Mouse (Mus musculus): Measurements from ENCODE around the gene Tent4b. TPM values are rescaled to one million over a fixed set of nuclear protein-coding genes. Genes with fewer than 3 reads are reported as not detected.

Gene Tent4b
- polyA plus RNA-seq, 1 experiment = 20.5 TPM

- 79% methylated on average over 8 of the region's 8 CpGs for WGBS
- Histone ChIP-seq H3K4me1 (ENCODE audit: control insufficient read depth, insufficient read depth, insufficient read length, low read length) (peaks cover 10% of the 10 kb centered on the region; the same call in 1 of the 2 replicates), H3K4me3 (ENCODE audit: low read depth, low read length) (no peak overlapping the region)
Measured at GRCm38 (mm10) chr8:88285469-88286356, 86.7 kb downstream of the Tent4b start.

DNA sequence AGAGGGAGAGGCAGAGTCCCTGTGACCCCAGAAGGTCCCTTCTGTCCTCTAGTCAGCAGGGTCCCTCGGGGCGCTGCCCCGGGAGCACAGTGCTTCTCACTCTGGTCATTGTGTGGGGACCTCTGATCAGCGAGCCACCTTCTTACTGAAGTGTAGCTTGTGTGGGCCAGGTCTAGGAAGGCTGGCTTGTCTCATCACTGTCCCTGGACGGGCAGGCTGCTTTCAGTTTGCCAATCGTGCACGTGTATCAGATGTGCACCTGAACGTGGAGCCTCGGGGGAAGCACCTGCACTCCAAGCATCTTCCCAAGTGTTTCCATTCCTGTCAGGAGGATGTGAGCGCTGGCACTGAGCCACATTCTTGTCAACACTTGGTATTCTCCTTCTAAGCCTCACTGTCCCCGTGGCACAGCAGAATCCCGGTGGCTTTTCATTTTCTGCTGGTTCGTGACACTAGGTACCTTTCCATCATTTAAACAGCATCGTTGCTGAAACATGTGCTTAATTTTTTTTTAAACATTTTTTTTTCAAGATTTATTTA lies 87.5 kb downstream of the Tent4b start:
- Histone ChIP-seq H3K27ac (ENCODE audit: insufficient read depth, low read depth, low read length) (no peak overlapping the region), H3K4me1 (ENCODE audit: control insufficient read depth, insufficient read depth, insufficient read length, low read length) (peaks cover 9% of the 10 kb centered on the region), H3K36me3 (ENCODE audit: control insufficient read depth, insufficient read depth, low read length) (no peaks in the 10 kb centered on the region), H3K4me3 (ENCODE audit: low read depth, low read length) (no peak overlapping the region), H3K27me3 (ENCODE audit: control insufficient read depth, insufficient read depth, low read length) (no peaks in the 10 kb centered on the region)
- 79% methylated on average over 14 of the region's 14 CpGs for WGBS
- TF ChIP-seq POLR2A (IDR thresholded peaks at IDR 0.05; ENCODE audit: low read depth, low read length) (no peak), CTCF (IDR thresholded peaks at IDR 0.05; ENCODE audit: extremely low read depth, insufficient read length, insufficient replicate concordance, low read depth, low read length) (no peak)

More at GRCm38 (mm10) chr8:88285469-88286356, 86.7 kb downstream of the Tent4b start:
- H3K27me3 ChIP-seq (ENCODE audit: control insufficient read depth, insufficient read depth, low read length) = no peaks in the 10 kb centered on the region
- no peak overlapping the region for H3K27ac ChIP-seq (ENCODE audit: insufficient read depth, low read depth, low read length)
- H3K36me3 ChIP-seq (ENCODE audit: control insufficient read depth, insufficient read depth, low read length) = no peaks in the 10 kb centered on the region
- TF ChIP-seq CTCF (IDR thresholded peaks at IDR 0.05; ENCODE audit: extremely low read depth, insufficient read length, insufficient replicate concordance, low read depth, low read length) = peak; percentile 26; the same call in 1 of the 2 replicates
- no peak for TF ChIP-seq POLR2A (IDR thresholded peaks at IDR 0.05; ENCODE audit: low read depth, low read length)

DNA sequence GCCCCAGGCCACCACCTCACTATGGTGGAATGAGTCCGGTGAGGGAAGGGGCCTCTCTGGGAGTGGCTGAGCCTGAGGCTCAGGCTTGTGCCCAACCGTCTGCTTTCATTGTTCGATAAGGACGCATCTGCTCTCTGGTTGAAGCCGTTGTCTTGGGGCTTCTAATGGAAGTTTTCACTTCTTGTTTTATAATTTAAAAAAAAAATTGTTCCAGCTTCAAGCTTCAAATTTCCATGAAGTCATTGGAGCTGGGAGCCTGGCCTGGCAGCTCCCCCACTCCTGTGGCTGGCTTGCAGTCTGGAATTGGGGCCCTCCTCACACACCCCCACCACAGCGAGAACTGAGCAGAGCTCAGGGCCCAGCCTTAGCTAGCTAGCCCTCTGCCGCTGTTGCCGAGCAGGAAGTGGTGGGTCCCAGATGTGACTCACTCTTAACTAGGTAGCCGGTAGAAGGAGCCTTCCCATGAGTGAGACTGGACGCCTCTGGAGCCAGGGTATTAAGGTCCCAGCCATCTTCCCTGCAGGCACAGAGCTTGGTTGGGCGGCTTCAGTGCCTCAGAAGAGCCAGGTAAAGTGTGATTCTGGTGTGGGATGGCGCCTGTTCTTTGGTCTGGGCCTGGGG lies 89.7 kb downstream of the Tent4b start:
- TF ChIP-seq POLR2A (IDR thresholded peaks at IDR 0.05; ENCODE audit: low read depth, low read length) (no peak), CTCF (IDR thresholded peaks at IDR 0.05; ENCODE audit: extremely low read depth, insufficient read length, insufficient replicate concordance, low read depth, low read length) (no peak)
- no peaks in the 10 kb centered on the region for H3K36me3 ChIP-seq (ENCODE audit: control insufficient read depth, insufficient read depth, low read length)
- H3K27ac ChIP-seq (ENCODE audit: insufficient read depth, low read depth, low read length) = peak overlapping the region; percentile 92
- WGBS = 61% methylated on average over 12 of the region's 12 CpGs
- H3K27me3 ChIP-seq (ENCODE audit: control insufficient read depth, insufficient read depth, low read length) = no peaks in the 10 kb centered on the region
- H3K4me3 ChIP-seq (ENCODE audit: low read depth, low read length) = peak overlapping the region; percentile 58
- peaks cover 9% of the 10 kb centered on the region for H3K4me1 ChIP-seq (ENCODE audit: control insufficient read depth, insufficient read depth, insufficient read length, low read length)

DNA sequence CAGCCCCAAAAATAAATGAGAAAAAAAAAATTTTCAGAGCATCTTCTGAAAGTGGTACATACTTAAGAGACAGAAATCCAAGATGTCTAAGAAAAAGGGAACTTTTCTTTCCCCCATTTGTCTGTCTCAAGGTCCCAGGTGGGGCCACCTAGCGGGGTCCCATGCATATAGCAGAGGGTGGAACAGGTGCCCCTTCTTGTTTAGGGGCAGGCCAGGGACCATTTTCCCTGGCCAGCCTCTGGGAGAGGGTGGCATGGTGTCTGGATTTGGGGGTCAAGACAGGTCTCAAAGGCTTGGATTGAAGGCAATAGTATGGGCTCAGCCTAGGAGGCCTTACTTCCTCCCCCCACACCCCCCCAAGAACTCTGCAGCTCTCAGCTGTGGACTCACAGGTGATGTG lies 90.9 kb downstream of the Tent4b start:
- peaks cover 9% of the 10 kb centered on the region for H3K4me1 ChIP-seq (ENCODE audit: control insufficient read depth, insufficient read depth, insufficient read length, low read length)
- H3K36me3 ChIP-seq (ENCODE audit: control insufficient read depth, insufficient read depth, low read length) = no peaks in the 10 kb centered on the region
- H3K4me3 ChIP-seq (ENCODE audit: low read depth, low read length) = peak overlapping the region; percentile 35; the same call in 1 of the 2 replicates
- WGBS = 35% methylated on average over 1 of the region's 1 CpGs
- H3K27ac ChIP-seq (ENCODE audit: insufficient read depth, low read depth, low read length) = peak overlapping the region; percentile 77
- no peak for TF ChIP-seq POLR2A (IDR thresholded peaks at IDR 0.05; ENCODE audit: low read depth, low read length)
- TF ChIP-seq CTCF (IDR thresholded peaks at IDR 0.05; ENCODE audit: extremely low read depth, insufficient read length, insufficient replicate concordance, low read depth, low read length) = no peak; the same call in 1 of the 2 replicates
- no peaks in the 10 kb centered on the region for H3K27me3 ChIP-seq (ENCODE audit: control insufficient read depth, insufficient read depth, low read length)

GRCm38 (mm10) chr8:88290326-88291304 lies 91.6 kb downstream of the Tent4b start:
- H3K27me3 ChIP-seq (ENCODE audit: control insufficient read depth, insufficient read depth, low read length) = no peaks in the 10 kb centered on the region
- H3K4me1 ChIP-seq (ENCODE audit: control insufficient read depth, insufficient read depth, insufficient read length, low read length) = peaks cover 7% of the 10 kb centered on the region
- WGBS = 77% methylated on average over 13 of the region's 13 CpGs
- H3K4me3 ChIP-seq (ENCODE audit: low read depth, low read length) = peak overlapping the region; percentile 45
- H3K27ac ChIP-seq (ENCODE audit: insufficient read depth, low read depth, low read length) = peak overlapping the region; percentile 77
- TF ChIP-seq CTCF (IDR thresholded peaks at IDR 0.05; ENCODE audit: extremely low read depth, insufficient read length, insufficient replicate concordance, low read depth, low read length) (no peak), POLR2A (IDR thresholded peaks at IDR 0.05; ENCODE audit: low read depth, low read length) (no peak)
- peaks cover 1% of the 10 kb centered on the region; the same call in 1 of the 2 replicates for H3K36me3 ChIP-seq (ENCODE audit: control insufficient read depth, insufficient read depth, low read length)

- H3K4me1 ChIP-seq (ENCODE audit: control insufficient read depth, insufficient read depth, insufficient read length, low read length) = peaks cover 7% of the 10 kb centered on the region
- H3K36me3 ChIP-seq (ENCODE audit: control insufficient read depth, insufficient read depth, low read length) = peaks cover 1% of the 10 kb centered on the region; the same call in 1 of the 2 replicates
- TF ChIP-seq CTCF (IDR thresholded peaks at IDR 0.05; ENCODE audit: extremely low read depth, insufficient read length, insufficient replicate concordance, low read depth, low read length) (no peak), POLR2A (IDR thresholded peaks at IDR 0.05; ENCODE audit: low read depth, low read length) (no peak)
- H3K4me3 ChIP-seq (ENCODE audit: low read depth, low read length) = peak overlapping the region; percentile 23
- H3K27ac ChIP-seq (ENCODE audit: insufficient read depth, low read depth, low read length) = peak overlapping the region; percentile 77
- WGBS = 78% methylated on average over 11 of the region's 11 CpGs
- H3K27me3 ChIP-seq (ENCODE audit: control insufficient read depth, insufficient read depth, low read length) = no peaks in the 10 kb centered on the region
Measured at GRCm38 (mm10) chr8:88291305-88291690, 92.3 kb downstream of the Tent4b start.

Measured in small intestine, adult 2 months (tissue).